Mouse (Mus musculus) hematopoietic stem cell, adult 5-6 weeks (primary cell): ENCODE results near the gene Nln. TPM values are rescaled to one million over a fixed set of nuclear protein-coding genes. Genes with fewer than 3 reads are reported as not detected.

Experiments used
- ATAC-seq, 2 experiments: fragments of 125-278 bp in 1 of 2; replicated peaks in 1 of 2; 2 replicates each; pipeline ENCODE4 v1.8.0; 2016 to 2017; ENCODE audit warnings: inconsistent platforms in 2 of 2, mild to moderate bottlenecking in 2 of 2, moderate number of reproducible peaks in 2 of 2, low read depth in 1 of 2, moderate TSS enrichment in 1 of 2; ENCODE audit not compliant: low FRiP score in 2 of 2, poor library complexity in 2 of 2, severe bottlenecking in 2 of 2, insufficient read depth in 1 of 2, low TSS enrichment in 1 of 2
- total RNA-seq: library from RNA; stranded (forward); fragments of 172-1452, 232-1000 nt; gene quantifications from 2 replicates; pipeline ENCODE4 v1.2.3, GENCODE M21; 2017

Nln gene
- total RNA-seq, 1 experiment from 2014 or later: 24.6 TPM

- ATAC-seq: no peak; a peak in 1 of 4 replicates
Measured at GRCm38 (mm10) chr13:104032620-104033133, 76.7 kb downstream of the Nln start.

GRCm38 (mm10) chr13:104031821-104032331 is 77.5 kb downstream of the Nln start:
- ATAC-seq: no peak

DNA sequence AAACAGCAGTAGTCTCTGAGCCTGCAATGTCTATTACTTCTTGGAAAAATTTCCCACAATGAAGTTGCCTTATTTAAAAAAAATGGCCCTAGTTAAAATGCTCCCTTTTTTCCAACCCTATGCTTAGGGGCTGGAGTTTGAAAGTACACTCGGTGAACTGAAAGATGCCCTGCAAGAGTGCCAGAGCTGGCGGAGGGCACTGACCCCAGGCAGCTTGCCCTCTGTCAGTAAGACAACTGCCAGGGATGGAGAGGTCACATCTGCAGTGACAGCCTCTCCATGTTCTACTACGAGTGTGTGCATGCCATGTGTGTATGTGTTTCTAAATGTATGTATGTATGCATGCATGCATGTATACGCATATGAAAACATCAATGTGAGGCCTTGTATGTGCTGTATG is 78.5 kb downstream of the Nln start:
- ATAC-seq: no peak

DNA sequence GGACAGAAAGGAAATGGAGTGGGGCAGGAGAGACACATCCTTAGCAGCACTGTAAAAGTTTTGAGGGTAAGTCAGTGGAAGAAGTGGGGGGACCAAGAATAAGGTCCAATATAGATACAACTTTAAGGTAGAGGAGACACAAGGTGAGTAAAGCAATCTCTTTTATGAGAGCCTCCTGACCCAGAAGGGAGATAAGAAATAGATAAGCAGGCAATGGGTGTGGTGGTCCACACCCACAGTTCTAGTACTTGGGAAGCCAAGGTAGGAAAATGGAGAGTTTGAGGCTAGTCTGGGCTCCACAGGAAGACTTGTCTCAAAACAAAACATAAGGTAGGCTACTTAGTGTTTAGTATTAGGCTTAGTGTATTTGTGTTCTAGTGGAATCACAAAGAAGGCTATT is 79.9 kb downstream of the Nln start:
- ATAC-seq: no peak

DNA sequence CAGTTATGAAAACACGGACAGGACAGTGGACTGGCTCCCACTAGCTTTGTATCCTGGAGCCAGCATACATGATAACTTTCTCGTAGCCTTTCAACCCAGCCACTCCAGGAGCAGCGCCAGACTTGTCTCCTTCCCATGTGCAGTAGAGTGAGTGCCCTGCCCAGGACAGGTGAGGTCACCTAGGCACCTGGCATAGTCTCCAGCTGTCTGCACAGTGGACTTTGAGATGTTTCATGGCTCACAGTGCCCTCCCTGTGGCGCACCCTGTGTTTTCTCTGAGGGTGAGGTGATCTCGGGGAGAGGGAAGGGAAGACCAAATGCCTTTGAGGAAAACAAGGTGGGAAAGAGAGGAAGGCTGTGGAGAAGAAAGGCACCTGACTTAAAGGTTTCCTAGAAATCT is 80.3 kb downstream of the Nln start:
- ATAC-seq: no peak

- ATAC-seq: no peak
Measured at GRCm38 (mm10) chr13:104026525-104026924, 82.9 kb downstream of the Nln start.

GRCm38 (mm10) chr13:104025710-104025995 is 83.8 kb downstream of the Nln start:
- ATAC-seq: no peak

- no peak for ATAC-seq
Measured at GRCm38 (mm10) chr13:104024856-104025709, 84.3 kb downstream of the Nln start.

- no peak for ATAC-seq
Measured at GRCm38 (mm10) chr13:104024275-104024674, 85.1 kb downstream of the Nln start.

DNA sequence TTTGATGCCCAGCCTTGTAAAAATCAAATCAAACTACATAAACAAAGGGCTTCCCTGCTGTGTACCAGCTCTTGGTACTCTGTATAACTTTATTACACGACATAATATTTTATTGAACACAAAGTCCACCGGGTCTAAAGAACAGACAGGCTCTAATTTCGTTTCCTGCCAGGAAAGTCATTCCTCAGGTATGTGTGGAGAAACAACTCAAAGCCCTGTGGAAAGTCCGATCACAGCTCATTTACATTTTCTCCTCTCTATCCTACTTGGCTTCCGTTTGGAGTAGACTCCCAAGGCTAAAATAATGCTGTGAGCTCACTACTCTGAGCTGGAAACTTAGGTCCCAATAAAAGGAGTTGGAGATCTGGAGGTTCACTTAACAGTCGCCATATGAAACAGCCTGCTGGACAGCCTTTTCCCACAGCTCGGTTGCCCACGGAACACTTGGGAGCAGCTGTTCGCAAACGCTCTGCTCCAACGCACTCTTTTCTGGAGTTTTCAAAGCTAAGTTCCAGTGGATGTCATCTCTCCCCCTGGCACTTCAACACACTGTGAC is 86.0 kb downstream of the Nln start:
- no peak for ATAC-seq

DNA sequence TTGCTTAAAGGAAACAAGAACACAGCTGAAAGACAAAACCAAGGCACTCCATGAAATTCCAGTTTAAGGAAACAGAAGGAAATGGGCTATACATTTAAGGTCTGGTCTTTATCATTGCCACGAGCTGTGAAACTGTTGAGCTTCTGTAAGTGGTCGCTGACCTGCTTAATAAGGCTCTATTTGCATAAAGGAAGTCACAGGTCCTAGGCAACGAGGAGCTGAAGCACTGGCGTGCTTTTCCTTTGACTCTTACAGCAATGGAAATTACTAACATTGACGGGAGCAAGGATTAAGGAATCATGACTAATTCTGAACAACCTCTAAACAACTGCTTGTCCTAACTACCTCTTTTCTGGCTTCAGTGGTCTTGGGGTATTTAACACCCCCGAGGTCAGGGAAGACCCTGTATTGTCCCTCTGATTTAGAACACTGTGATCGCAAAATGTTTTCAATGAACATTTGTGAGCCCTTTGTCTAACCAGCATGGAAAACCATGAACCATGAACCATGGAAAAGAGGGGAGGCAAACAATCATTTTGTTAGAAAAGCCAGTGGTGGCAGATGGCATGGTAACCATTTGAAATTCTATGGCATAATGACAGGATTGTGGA is 90.8 kb downstream of the Nln start:
- no peak for ATAC-seq

DNA sequence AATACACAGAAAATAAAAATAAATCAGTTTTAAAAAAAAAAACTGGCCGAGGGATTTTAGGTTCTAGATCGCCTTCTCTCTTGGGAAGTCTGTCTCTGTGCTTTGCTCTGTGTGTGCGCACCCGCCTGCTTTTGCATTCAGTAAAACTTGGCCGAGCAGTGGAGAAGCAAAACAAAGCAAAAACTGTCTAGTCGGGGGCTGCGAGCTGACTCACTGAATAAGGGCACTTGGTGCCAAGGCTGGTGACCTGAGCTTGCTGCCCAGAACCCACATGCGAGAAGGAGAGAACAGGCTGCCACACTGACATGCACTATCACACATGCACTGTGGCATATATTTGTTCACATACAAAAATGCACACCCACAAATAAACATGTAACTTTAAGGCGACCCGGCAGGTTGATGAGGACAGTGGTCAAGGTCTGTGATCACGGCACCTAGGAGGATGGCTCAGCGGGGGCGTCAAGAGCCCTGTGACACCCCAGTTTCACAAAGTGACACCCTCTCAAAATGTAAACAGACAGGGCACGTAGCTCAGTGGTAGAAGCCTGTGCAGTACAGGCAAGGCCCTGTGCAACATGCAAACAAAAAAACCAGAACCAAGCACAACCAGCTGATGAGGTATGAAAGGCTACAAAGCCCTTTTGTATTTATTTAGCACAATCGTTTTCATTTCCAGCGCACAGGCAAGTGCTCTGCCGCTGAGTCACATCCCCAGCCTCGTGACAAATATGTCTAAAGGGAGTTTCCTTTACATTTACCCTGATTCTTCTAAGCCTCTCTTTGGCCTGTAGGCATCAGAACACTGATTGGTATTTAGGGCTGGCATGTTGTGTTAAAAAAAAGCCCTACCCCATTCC is 93.9 kb downstream of the Nln start:
- ATAC-seq: no peak

- ATAC-seq: no peak
Measured at GRCm38 (mm10) chr13:104014038-104014437, 95.4 kb downstream of the Nln start.

DNA sequence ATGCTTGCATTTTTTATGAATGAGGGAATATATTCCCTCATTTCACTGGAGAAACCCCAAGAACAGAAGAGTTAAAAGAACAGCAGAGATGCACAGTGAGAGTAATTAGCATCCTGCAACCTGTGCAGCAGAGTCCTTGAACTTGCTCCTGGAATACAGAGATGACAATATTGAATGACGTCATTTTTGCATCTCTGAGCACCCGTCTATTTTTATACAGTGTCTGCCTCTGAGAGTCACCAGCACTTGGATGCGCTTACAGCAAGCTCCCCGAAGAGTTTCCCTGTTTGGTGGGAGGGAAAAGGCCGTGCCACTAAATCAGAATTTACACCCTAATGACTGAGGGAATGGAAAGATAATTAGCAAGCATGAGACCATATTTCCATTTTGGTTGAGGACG is 96.0 kb downstream of the Nln start:
- ATAC-seq: no peak

DNA sequence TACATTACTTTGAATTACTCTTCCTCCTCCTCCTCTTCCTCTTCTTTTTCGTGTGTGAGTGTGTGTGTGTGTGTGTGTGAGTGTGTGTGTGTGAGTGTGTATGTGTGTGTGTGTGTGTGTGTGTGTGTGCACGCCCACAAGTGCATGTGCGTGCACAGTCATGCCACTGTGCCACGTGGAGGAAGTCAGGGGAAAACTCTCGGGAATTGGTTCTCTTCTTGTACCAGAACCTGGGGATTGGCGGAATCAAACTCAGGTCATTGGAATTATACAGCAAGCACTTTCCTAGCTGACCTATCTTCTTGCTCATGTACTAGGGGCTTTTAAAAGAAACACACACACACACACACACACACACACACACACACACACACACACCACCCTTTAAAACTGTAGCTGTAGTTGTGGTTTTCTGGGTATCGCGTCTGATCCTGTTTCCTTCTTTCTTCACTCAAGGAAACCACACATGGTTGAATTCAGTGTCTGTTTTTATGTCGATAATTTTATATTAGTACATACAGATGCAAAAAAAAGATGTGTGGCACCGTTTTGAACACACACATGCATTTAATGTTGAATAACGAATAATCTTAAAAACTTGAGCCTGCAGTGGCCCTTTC is 97.1 kb downstream of the Nln start:
- peak; percentile 65 to 67 for ATAC-seq

- ATAC-seq: no peak
Measured at GRCm38 (mm10) chr13:104011289-104011688, 98.1 kb downstream of the Nln start.

DNA sequence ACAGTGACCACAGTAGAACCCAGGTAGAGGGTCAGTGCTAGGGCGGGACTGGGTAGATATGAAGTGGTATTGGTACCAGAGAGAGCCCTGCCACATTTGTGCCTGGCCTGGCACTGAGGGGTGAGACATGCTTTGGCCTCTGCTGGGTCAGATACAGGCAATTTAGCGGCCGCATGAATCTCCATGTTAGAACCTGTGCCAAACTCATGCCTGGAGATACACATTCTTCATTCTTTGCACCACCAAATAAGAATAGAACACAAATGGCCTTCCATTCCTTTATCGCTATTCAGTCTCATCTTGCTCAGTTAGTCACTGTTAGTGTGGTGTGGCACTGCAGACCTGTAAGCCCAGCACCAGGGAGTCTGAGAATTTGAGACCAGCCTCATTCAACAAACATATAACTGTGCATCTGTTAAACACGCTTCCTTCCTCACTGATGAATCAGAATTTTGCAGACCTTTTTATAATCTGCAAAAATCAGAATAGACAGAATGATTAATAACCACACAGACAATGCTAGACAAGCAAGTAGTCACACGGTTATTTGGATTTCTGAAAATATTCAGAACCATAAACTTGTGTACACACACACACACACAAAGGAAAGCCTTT is 104.1 kb downstream of the Nln start:
- no peak for ATAC-seq
